Comparison of ENCODE assay signal across 9 mouse cellular contexts in genomic region chr4:31937376-31938281, GRCm38 (mm10). TPM values are rescaled to one million over a fixed set of nuclear protein-coding genes. Genes with fewer than 3 reads are reported as not detected.
DNase-seq lines count a peak whose midpoint lies in the region; ATAC-seq lines count a peak whose summit lies in the region.
"Had no signal": no experiment of that assay in that cellular context is flagged by ENCODE, and none has a peak within 500 bp of the region (broad histone marks: within the 10 kb centered on the region; RNA-seq: fewer than 3 reads in every experiment).

No protein-coding gene starts in this region.

- WGBS in heart, embryonic 13.5 days = 2% methylated on average over 35 of the region's 36 CpGs
- WGBS in midbrain, embryonic 14.5 days = 2% methylated on average over 35 of the region's 36 CpGs

- H3K4me3 ChIP-seq in heart, embryonic 13.5 days = peak overlapping the region; percentile 60
- peak overlapping the region; percentile 41 for H3K4me3 ChIP-seq in midbrain, embryonic 14.5 days (replicated peaks; ENCODE audit: low read depth, low read length)
- H3K4me3 ChIP-seq: erythroblast, embryonic 14.5 days had no signal

- DNase-seq in adrenal gland, postnatal 14 days = peak; percentile 22
- no peak for DNase-seq in adrenal gland, adult 8-10 months
- peak; percentile 38 for DNase-seq in right cerebral cortex, postnatal 4 days
- DNase-seq in right cerebral cortex, postnatal 36 days (ENCODE audit: low spot score in 2 of 2) = no peak
- DNase-seq in kidney, postnatal 10 days = peak; percentile 29
- DNase-seq in midbrain, embryonic 14.5 days = peak; percentile 52
- no peak for DNase-seq in thymus, adult 18-20 months

- peaks cover 25% of the 10 kb centered on the region for H3K4me1 ChIP-seq in heart, embryonic 13.5 days
- H3K4me1 ChIP-seq in midbrain, embryonic 14.5 days (ENCODE audit: control insufficient read depth, insufficient read depth, low read length) = peaks cover 15% of the 10 kb centered on the region; the same call in 1 of the 2 replicates

- H3K9ac ChIP-seq in heart, embryonic 13.5 days = peak overlapping the region; percentile 87
- peak overlapping the region; percentile 59 for H3K9ac ChIP-seq in midbrain, embryonic 14.5 days (replicated peaks; ENCODE audit: low read length)

- peak overlapping the region; percentile 65 for H3K27ac ChIP-seq in heart, embryonic 13.5 days (replicated peaks)
- peak overlapping the region; percentile 46 for H3K27ac ChIP-seq in midbrain, embryonic 14.5 days (replicated peaks; ENCODE audit: low read depth, low read length)

- no peaks in the 10 kb centered on the region for H3K27me3 ChIP-seq in heart, embryonic 13.5 days (replicated peaks)
- peaks cover 31% of the 10 kb centered on the region; the same call in 1 of the 2 replicates for H3K27me3 ChIP-seq in midbrain, embryonic 14.5 days (ENCODE audit: control insufficient read depth, insufficient read depth, low read length)

- ATAC-seq in heart, embryonic 13.5 days (ENCODE audit: extremely low read depth, insufficient number of reproducible peaks, low FRiP score, low TSS enrichment) = no peak; the same call in 1 of the 2 replicates
- ATAC-seq in midbrain, embryonic 14.5 days (ENCODE audit: low FRiP score, low TSS enrichment) = peak; percentile 68

- H3K36me3 ChIP-seq in heart, embryonic 13.5 days = no peaks in the 10 kb centered on the region
- no peaks in the 10 kb centered on the region for H3K36me3 ChIP-seq in midbrain, embryonic 14.5 days (ENCODE audit: control insufficient read depth, insufficient read depth, low read length)

- peak overlapping the region; percentile 88 for H3K4me2 ChIP-seq in heart, embryonic 13.5 days
- peak overlapping the region; percentile 85 for H3K4me2 ChIP-seq in midbrain, embryonic 14.5 days (ENCODE audit: low read length)

- H3K9me3 ChIP-seq in heart, embryonic 13.5 days = no peaks in the 10 kb centered on the region
- no peaks in the 10 kb centered on the region for H3K9me3 ChIP-seq in midbrain, embryonic 14.5 days (ENCODE audit: control insufficient read depth, low read length)

RNA-seq across cellular contexts. Expression of gene Map3k7, which starts 26.3 kb away (rescaled TPM):
- 41.3 and 52.2 TPM in 2 replicates for total RNA-seq in adrenal gland, postnatal 14 days (2021)
- total RNA-seq in adrenal gland, adult 8-10 months (2022) = 10 to 100 TPM; 44.5 to 61.1 (median 56.4) TPM
- 28.0 and 28.4 TPM in 2 replicates for polyA plus RNA-seq in heart, embryonic 13.5 days (2015; fragmentation: Nextera tagmentation; extraction: Ambion mirVana)
- 35.0 and 38.3 TPM in 2 replicates for polyA plus RNA-seq in midbrain, embryonic 14.5 days (2014; fragmentation: Nextera tagmentation; extraction: Ambion mirVana)

Comparison
In these comparisons a context has a peak if more than half of its experiments do, and no peak if none do; other contexts are left out.
1. DNase-seq: peak in adrenal gland, postnatal 14 days (single experiment), right cerebral cortex, postnatal 4 days (single experiment), kidney, postnatal 10 days (single experiment) and midbrain, embryonic 14.5 days (single experiment); none in adrenal gland, adult 8-10 months (single experiment), right cerebral cortex, postnatal 36 days (0 of 2) and thymus, adult 18-20 months (0 of 2).